Mouse (Mus musculus) limb, embryonic 11.5 days (tissue): ENCODE data around the gene Rasgef1b. TPM values are rescaled to one million over a fixed set of nuclear protein-coding genes. Genes with fewer than 3 reads are reported as not detected.

ENCODE experiments used
- ATAC-seq: fragments of 200-750 bp; cut with Nextera tagmentation; 2 replicates; pipeline ENCODE4 v1.8.0; 2017; ENCODE audit warnings: low read depth; ENCODE audit not compliant: insufficient number of reproducible peaks, low FRiP score, low TSS enrichment
- DNase-seq: peaks from one replicate; pipeline ENCODE4 v3.0.0-alpha.2; 2015; ENCODE audit warnings: low spot score
- H3K27ac ChIP-seq: fragments of 300-500 bp; sonication (generic); replicated peaks from 2 replicates; pipeline ENCODE4 v1.5.1; 2014; ENCODE audit warnings: low read depth, mild to moderate bottlenecking, low read length
- H3K27me3 ChIP-seq: fragments of 300-500 bp; sonication (generic); 2 replicates; pipeline ENCODE4 v1.6.1; 2014; ENCODE audit warnings: mild to moderate bottlenecking, low read length, mixed read lengths; ENCODE audit not compliant: control insufficient read depth, insufficient read depth
- H3K36me3 ChIP-seq: fragments of 300-500 bp; sonication (generic); 2 replicates; pipeline ENCODE4 v1.6.1; 2014; ENCODE audit warnings: mild to moderate bottlenecking, low read length, moderate library complexity, mixed read lengths; ENCODE audit not compliant: control insufficient read depth, insufficient read depth
- H3K4me1 ChIP-seq: fragments of 300-500 bp; sonication (generic); 2 replicates; pipeline ENCODE4 v1.6.1; 2014; ENCODE audit warnings: low read length, mixed read lengths; ENCODE audit not compliant: control insufficient read depth, insufficient read depth
- H3K4me2 ChIP-seq: fragments of 300-500 bp; sonication (generic); 2 replicates; pipeline ENCODE4 v1.6.1; 2014; ENCODE audit warnings: low read depth, mild to moderate bottlenecking, moderate library complexity; ENCODE audit not compliant: severe bottlenecking
- H3K4me3 ChIP-seq: fragments of 300-500 bp; sonication (generic); 2 replicates; pipeline ENCODE4 v1.5.1; 2014; ENCODE audit warnings: low read depth, low read length
- H3K9ac ChIP-seq: fragments of 300-500 bp; sonication (generic); 2 replicates; pipeline ENCODE4 v1.6.1; 2014; ENCODE audit warnings: mild to moderate bottlenecking, low read length
- H3K9me3 ChIP-seq: fragments of 300-500 bp; sonication (generic); 2 replicates; pipeline ENCODE4 v1.6.1; 2016; ENCODE audit warnings: low read length; ENCODE audit not compliant: control insufficient read depth
- WGBS: fragments of 180-500 bp; shearing (Covaris S2); extraction: QIAGEN DNeasy Blood & Tissue Kit; methylation state at CpG from one replicate; pipeline ENCODE4 v1.1.7; 2014; 5-methylcytosine and 5-hydroxymethylcytosine counted together
- polyA plus RNA-seq: library from polyadenylated mRNA; unstranded; fragments of >200 nt; fragmentation: Nextera tagmentation; extraction: Ambion mirVana; gene quantifications from 2 replicates; pipeline ENCODE4 v1.2.1, GENCODE M21; 2014

Gene Rasgef1b
- polyA plus RNA-seq, 1 experiment from 2014 or later = 59.9 TPM

- Histone ChIP-seq H3K27me3 (no peaks in the 10 kb centered on the region), H3K4me1 (no peaks in the 10 kb centered on the region), H3K27ac (no peak overlapping the region), H3K9ac (no peak overlapping the region), H3K9me3 (no peaks in the 10 kb centered on the region), H3K36me3 (no peaks in the 10 kb centered on the region), H3K4me2 (no peak overlapping the region), H3K4me3 (no peak overlapping the region)
- whole genome bisulfite sequencing = 59% methylated on average over 4 of the region's 4 CpGs
- no peak for DNase-seq
- ATAC-seq = no peak
These were observed 470.8 kb downstream of the Rasgef1b start for GRCm38 (mm10) chr5:99258003-99258500.

GRCm38 (mm10) chr5:99252203-99253135, 476.4 kb downstream of the Rasgef1b start:
- H3K4me2 ChIP-seq = peak overlapping the region; percentile 75

GRCm38 (mm10) chr5:99251379-99252202, 477.3 kb downstream of the Rasgef1b start:
- ATAC-seq (no peak), DNase-seq (peak; percentile 41)
- Histone ChIP-seq H3K9ac (peak overlapping the region; percentile 90), H3K4me3 (peak overlapping the region; percentile 83), H3K4me2 (peak overlapping the region; percentile 75), H3K9me3 (no peaks in the 10 kb centered on the region), H3K27ac (no peak overlapping the region), H3K4me1 (peaks cover 17% of the 10 kb centered on the region), H3K36me3 (no peaks in the 10 kb centered on the region), H3K27me3 (no peaks in the 10 kb centered on the region)
- 8% methylated on average over 34 of the region's 34 CpGs for WGBS

More at GRCm38 (mm10) chr5:99252203-99253135, 476.4 kb downstream of the Rasgef1b start:
- Histone ChIP-seq H3K4me3 (peak overlapping the region; percentile 83), H3K27ac (peak overlapping the region; percentile 68; the same call in 1 of the 2 replicates), H3K27me3 (no peaks in the 10 kb centered on the region), H3K4me1 (peaks cover 10% of the 10 kb centered on the region), H3K9me3 (no peaks in the 10 kb centered on the region), H3K9ac (peak overlapping the region; percentile 90), H3K36me3 (no peaks in the 10 kb centered on the region)
- DNase-seq (peak; percentile 96), ATAC-seq (peak; percentile 91)
- WGBS = under 1% methylated on average over 70 of the region's 78 CpGs

GRCm38 (mm10) chr5:99250820-99251219, 478.0 kb downstream of the Rasgef1b start:
- peak overlapping the region; percentile 38; the same call in 1 of the 2 replicates for H3K9ac ChIP-seq

GRCm38 (mm10) chr5:99248501-99248900, 480.4 kb downstream of the Rasgef1b start:
- H3K4me1 ChIP-seq = peaks cover 28% of the 10 kb centered on the region

More at GRCm38 (mm10) chr5:99250820-99251219, 478.0 kb downstream of the Rasgef1b start:
- H3K36me3 ChIP-seq = no peaks in the 10 kb centered on the region
- no peak overlapping the region for H3K27ac ChIP-seq
- DNase-seq = no peak
- WGBS = 31% methylated on average over 5 of the region's 5 CpGs
- no peaks in the 10 kb centered on the region for H3K9me3 ChIP-seq
- no peaks in the 10 kb centered on the region for H3K27me3 ChIP-seq
- H3K4me3 ChIP-seq = peak overlapping the region; percentile 83
- peak overlapping the region; percentile 75 for H3K4me2 ChIP-seq
- ATAC-seq = no peak
- peaks cover 23% of the 10 kb centered on the region for H3K4me1 ChIP-seq

GRCm38 (mm10) chr5:99247915-99248314, 480.9 kb downstream of the Rasgef1b start:
- WGBS = 88% methylated on average over 6 of the region's 6 CpGs
- H3K9me3 ChIP-seq = no peaks in the 10 kb centered on the region
- no peak for DNase-seq
- no peak overlapping the region for H3K27ac ChIP-seq
- no peaks in the 10 kb centered on the region for H3K27me3 ChIP-seq
- H3K4me2 ChIP-seq = no peak overlapping the region
- H3K9ac ChIP-seq = no peak overlapping the region
- H3K4me1 ChIP-seq = peaks cover 32% of the 10 kb centered on the region
- H3K36me3 ChIP-seq = peaks cover under 1% of the 10 kb centered on the region; the same call in 1 of the 2 replicates
- no peak overlapping the region for H3K4me3 ChIP-seq
- ATAC-seq = no peak

More at GRCm38 (mm10) chr5:99248501-99248900, 480.4 kb downstream of the Rasgef1b start:
- no peaks in the 10 kb centered on the region for H3K36me3 ChIP-seq
- no peak overlapping the region for H3K4me3 ChIP-seq
- no peaks in the 10 kb centered on the region for H3K27me3 ChIP-seq
- no peak for ATAC-seq
- DNase-seq = peak; percentile 100
- WGBS = 4% methylated on average over 7 of the region's 7 CpGs
- peak overlapping the region; percentile 15; the same call in 1 of the 2 replicates for H3K4me2 ChIP-seq
- H3K9me3 ChIP-seq = no peaks in the 10 kb centered on the region
- H3K9ac ChIP-seq = no peak overlapping the region
- H3K27ac ChIP-seq = no peak overlapping the region

- Histone ChIP-seq H3K36me3 (peaks cover 2% of the 10 kb centered on the region; the same call in 1 of the 2 replicates), H3K4me3 (no peak overlapping the region), H3K27ac (no peak overlapping the region), H3K4me2 (no peak overlapping the region), H3K9me3 (no peaks in the 10 kb centered on the region), H3K27me3 (no peaks in the 10 kb centered on the region), H3K9ac (no peak overlapping the region), H3K4me1 (peaks cover 36% of the 10 kb centered on the region)
- no peak for ATAC-seq
- DNase-seq = no peak
- 68% methylated on average over 7 of the region's 7 CpGs for WGBS
These were observed 481.4 kb downstream of the Rasgef1b start for GRCm38 (mm10) chr5:99247441-99247840.

GRCm38 (mm10) chr5:99246972-99247371, 481.9 kb downstream of the Rasgef1b start:
- Histone ChIP-seq H3K9ac (no peak overlapping the region), H3K27me3 (no peaks in the 10 kb centered on the region), H3K4me3 (no peak overlapping the region), H3K4me2 (no peak overlapping the region), H3K36me3 (peaks cover 2% of the 10 kb centered on the region; the same call in 1 of the 2 replicates), H3K4me1 (peaks cover 40% of the 10 kb centered on the region), H3K27ac (no peak overlapping the region), H3K9me3 (no peaks in the 10 kb centered on the region)
- WGBS = 17% methylated on average over 6 of the region's 6 CpGs
- ATAC-seq = no peak
- DNase-seq = peak; percentile 41
